8 mouse cellular contexts compared by ENCODE assay signal in the genomic region with DNA sequence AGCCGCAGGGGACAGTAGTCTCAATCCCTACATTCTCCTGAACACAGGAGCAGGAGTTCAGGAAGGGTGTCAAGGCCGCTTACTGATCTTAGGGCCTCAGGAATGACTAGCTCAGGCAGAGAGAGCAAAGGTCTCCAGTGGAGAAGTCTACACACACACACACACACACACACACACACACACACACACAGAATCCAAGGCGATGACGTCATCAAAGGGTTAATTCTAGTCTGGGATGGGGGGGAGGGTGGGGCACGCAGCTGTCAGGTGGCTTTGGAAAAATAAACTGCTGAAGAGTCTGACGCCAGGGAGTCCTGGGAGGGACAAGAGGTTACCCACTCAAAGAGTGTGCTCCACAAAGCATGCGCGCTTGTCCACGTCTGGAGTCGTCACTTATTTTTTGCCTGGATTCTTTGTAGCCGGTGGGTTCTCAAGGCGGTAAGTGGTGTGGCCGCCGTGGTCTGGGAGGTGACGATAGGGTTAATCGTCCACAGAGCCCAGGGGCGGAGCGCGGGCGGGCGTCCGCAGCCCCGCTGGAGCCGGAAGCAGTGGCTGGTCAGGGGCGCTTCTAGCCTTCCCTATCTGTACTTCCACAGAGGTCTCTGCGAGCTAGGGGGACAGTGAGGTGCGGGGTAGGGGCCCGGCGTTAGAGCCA. TPM values are rescaled to one million over a fixed set of nuclear protein-coding genes. Genes with fewer than 3 reads are reported as not detected.
DNase-seq lines count a peak whose midpoint lies in the region; ATAC-seq and TF ChIP-seq lines count a peak whose summit lies in the region.

A gene (plus strand): TSS at position 304 of the 655 bp plus-strand sequence.

- peaks cover 27% of the 10 kb centered on the region for H3K4me1 ChIP-seq in thymus, adult 2 months (replicated peaks; ENCODE audit: control insufficient read depth, insufficient read depth, low read length)
- H3K4me1 ChIP-seq in cortical plate, adult 2 months (ENCODE audit: control insufficient read depth, insufficient read depth, low read length): peaks cover 7% of the 10 kb centered on the region; the same call in 1 of the 2 replicates
- H3K4me1 ChIP-seq in intestine, embryonic 16.5 days (ENCODE audit: control insufficient read depth, insufficient read depth, low read length): peaks cover 34% of the 10 kb centered on the region
- H3K4me1 ChIP-seq in liver, embryonic 13.5 days (replicated peaks): peaks cover 88% of the 10 kb centered on the region
- peaks cover 45% of the 10 kb centered on the region for H3K4me1 ChIP-seq in testis, adult 2 months (ENCODE audit: control insufficient read depth, insufficient read depth, low read length)

- peak; percentile 30 for DNase-seq in thymus, adult 2 months
- no peak for DNase-seq in thymus, postnatal 10 days (ENCODE audit: low spot score in 2 of 2)
- no peak for DNase-seq in gonadal fat pad, adult 2 months (ENCODE audit: low read depth)
- peak; percentile 69 for DNase-seq in liver, embryonic 13.5 days
- DNase-seq in naive thymus-derived CD4-positive, alpha-beta T cell, adult 2 months (ENCODE audit: low read depth): peak; percentile 47

- WGBS in thymus, adult 2 months: 6% methylated on average over 29 of the region's 29 CpGs
- 3% methylated on average over 29 of the region's 29 CpGs for WGBS in intestine, embryonic 16.5 days
- 4% methylated on average over 29 of the region's 29 CpGs for WGBS in liver, embryonic 13.5 days (ENCODE audit: insufficient replicate concordance)

- peak within 1 kb of the TSS; percentile 74 for H3K4me2 ChIP-seq in intestine, embryonic 16.5 days (ENCODE audit: low read depth, low read length)
- H3K4me2 ChIP-seq in liver, embryonic 13.5 days: peak within 1 kb of the TSS; percentile 100

- no peak within 1 kb of the TSS for H3K27ac ChIP-seq in thymus, adult 2 months (ENCODE audit: control insufficient read depth, insufficient read depth, low read length)
- peak within 1 kb of the TSS; percentile 41 for H3K27ac ChIP-seq in cortical plate, adult 2 months (ENCODE audit: insufficient read depth, low read length)
- peak within 1 kb of the TSS; percentile 96 for H3K27ac ChIP-seq in intestine, embryonic 16.5 days (ENCODE audit: low read length)
- H3K27ac ChIP-seq in liver, embryonic 13.5 days: peak within 1 kb of the TSS; percentile 97
- peak within 1 kb of the TSS; percentile 87 for H3K27ac ChIP-seq in testis, adult 2 months (ENCODE audit: control insufficient read depth, insufficient read depth, low read depth, low read length)

- no peak for TF ChIP-seq CTCF in thymus, adult 2 months (IDR thresholded peaks at IDR 0.05; ENCODE audit: borderline replicate concordance, control insufficient read depth, extremely low read depth, insufficient read depth, low read length, poor library complexity)
- no peak for TF ChIP-seq CTCF in cortical plate, adult 2 months (IDR thresholded peaks at IDR 0.05; ENCODE audit: extremely low read depth, insufficient read depth, low read length)
- no peak for TF ChIP-seq CTCF in testis, adult 2 months (IDR thresholded peaks at IDR 0.05; ENCODE audit: control insufficient read depth, insufficient read depth, insufficient replicate concordance, low read depth, low read length)

- peak within 1 kb of the TSS; percentile 55 for H3K4me3 ChIP-seq in thymus, adult 2 months (ENCODE audit: control insufficient read depth, insufficient read depth, low read length)
- peak within 1 kb of the TSS; percentile 37 for H3K4me3 ChIP-seq in cortical plate, adult 2 months (ENCODE audit: insufficient read depth, low read length)
- H3K4me3 ChIP-seq in intestine, embryonic 16.5 days (ENCODE audit: low read length): peak within 1 kb of the TSS; percentile 57
- H3K4me3 ChIP-seq in liver, embryonic 13.5 days (replicated peaks): peak within 1 kb of the TSS; percentile 86
- peak within 1 kb of the TSS; percentile 92 for H3K4me3 ChIP-seq in testis, adult 2 months (ENCODE audit: control insufficient read depth, low read depth, low read length)

- no peaks in the 10 kb centered on the region for H3K9me3 ChIP-seq in intestine, embryonic 16.5 days (ENCODE audit: control insufficient read depth, low read length)
- no peaks in the 10 kb centered on the region for H3K9me3 ChIP-seq in liver, embryonic 13.5 days (replicated peaks)

- H3K36me3 ChIP-seq in thymus, adult 2 months (ENCODE audit: control insufficient read depth, insufficient read depth, low read length): no peaks in the 10 kb centered on the region
- H3K36me3 ChIP-seq in intestine, embryonic 16.5 days (ENCODE audit: control insufficient read depth, insufficient read depth, low read length): peaks cover 3% of the 10 kb centered on the region; the same call in 1 of the 2 replicates
- H3K36me3 ChIP-seq in liver, embryonic 13.5 days: peaks cover 30% of the 10 kb centered on the region
- H3K36me3 ChIP-seq in testis, adult 2 months (ENCODE audit: control insufficient read depth, insufficient read depth, low read length): peaks cover 2% of the 10 kb centered on the region; the same call in 1 of the 2 replicates

- H3K9ac ChIP-seq in intestine, embryonic 16.5 days (ENCODE audit: low read depth, low read length): peak within 1 kb of the TSS; percentile 74
- peak within 1 kb of the TSS; percentile 92 for H3K9ac ChIP-seq in liver, embryonic 13.5 days

- no peaks in the 10 kb centered on the region for H3K27me3 ChIP-seq in thymus, adult 2 months (ENCODE audit: control insufficient read depth, insufficient read depth, low read length)
- H3K27me3 ChIP-seq in intestine, embryonic 16.5 days (replicated peaks; ENCODE audit: control insufficient read depth, insufficient read depth, low read length): no peaks in the 10 kb centered on the region
- no peaks in the 10 kb centered on the region for H3K27me3 ChIP-seq in liver, embryonic 13.5 days
- H3K27me3 ChIP-seq in testis, adult 2 months (ENCODE audit: control insufficient read depth, insufficient read depth, low read length): no peaks in the 10 kb centered on the region

- TF ChIP-seq POLR2A in thymus, adult 2 months (IDR thresholded peaks at IDR 0.05; ENCODE audit: control insufficient read depth, extremely low read depth, insufficient read depth, low read length, poor library complexity): no peak
- no peak for TF ChIP-seq POLR2A in cortical plate, adult 2 months (IDR thresholded peaks at IDR 0.05; ENCODE audit: extremely low read depth, insufficient read depth, low read length)
- TF ChIP-seq POLR2A in testis, adult 2 months (IDR thresholded peaks at IDR 0.05; ENCODE audit: control insufficient read depth, low read depth, low read length): 0 out of 2 replicates have a peak, but pooled peaks have one; percentile 6

- peak; percentile 61 for ATAC-seq in intestine, embryonic 16.5 days
- ATAC-seq in liver, embryonic 13.5 days (ENCODE audit: low read depth): peak; percentile 63

RNA-seq across cellular contexts. Expression of the gene that starts here (rescaled TPM):
- polyA plus RNA-seq in thymus, adult 2 months (2012; rRNA removed): 7.1 and 8.1 TPM in 2 replicates
- polyA plus RNA-seq in cortical plate, adult 2 months (2012; rRNA removed): 4.4 and 4.8 TPM in 2 replicates
- polyA plus RNA-seq in gonadal fat pad, adult 2 months (2012; rRNA removed): 19.8 and 20.5 TPM in 2 replicates
- 25.7 and 31.7 TPM in 2 replicates for polyA plus RNA-seq in intestine, embryonic 16.5 days (2015; fragmentation: Nextera tagmentation; extraction: Ambion mirVana)
- 8.6 and 9.6 TPM in 2 replicates for polyA plus RNA-seq in liver, embryonic 13.5 days (2015; fragmentation: Nextera tagmentation; extraction: Ambion mirVana)
- 63.6 and 78.1 TPM in 2 replicates for polyA plus RNA-seq in testis, adult 2 months (2012; rRNA removed)

Comparison
In these comparisons a context has a peak if more than half of its experiments do, and no peak if none do; other contexts are left out.
1. DNase-seq: peak in thymus, adult 2 months (single experiment), liver, embryonic 13.5 days (single experiment) and naive thymus-derived CD4-positive, alpha-beta T cell, adult 2 months (single experiment); none in thymus, postnatal 10 days (0 of 2) and gonadal fat pad, adult 2 months (single experiment).
2. H3K4me3 ChIP-seq: peak in every context shown above with its lines; median percentile 92 in testis, adult 2 months; 86 in liver, embryonic 13.5 days; 57 in intestine, embryonic 16.5 days; 55 in thymus, adult 2 months; 37 in cortical plate, adult 2 months.